Mouse (Mus musculus) lung, adult 2 months (tissue): ENCODE measurements around the gene Kif26b. TPM values are rescaled to one million over a fixed set of nuclear protein-coding genes. Genes with fewer than 3 reads are reported as not detected.

ENCODE experiments used
- DNase-seq: peaks from one replicate; pipeline ENCODE4 v3.0.0; 2022
- H3K4me1 ChIP-seq: fragments of 200-500 bp; 2 replicates; pipeline ENCODE4 v1.6.1; 2011; ENCODE audit warnings: low read length; ENCODE audit not compliant: control insufficient read depth, insufficient read depth
- H3K4me3 ChIP-seq: fragments of 200-500 bp; replicated peaks from 2 replicates; pipeline ENCODE3; 2011; ENCODE audit warnings: low read depth, mild to moderate bottlenecking, control low read depth, low read length; ENCODE audit errors: extremely low read depth
- CTCF ChIP-seq: fragments of 200-500 bp; IDR thresholded peaks from 2 replicates; pipeline ENCODE4 v1.5.1; 2011; ENCODE audit warnings: mild to moderate bottlenecking, low read length, control low read depth; ENCODE audit not compliant: insufficient read depth
- POLR2A ChIP-seq: fragments of 200-500 bp; IDR thresholded peaks from 2 replicates; pipeline ENCODE4 v1.6.1; 2011; ENCODE audit warnings: low read depth, mild to moderate bottlenecking, control low read depth, low read length, borderline replicate concordance; ENCODE audit errors: extremely low read depth
- WGBS: fragments of 180-500 bp; shearing (Covaris S2); methylation state at CpG from one replicate; pipeline ENCODE4 v1.1.7; 2018; 5-methylcytosine and 5-hydroxymethylcytosine counted together
- polyA plus RNA-seq: library from polyadenylated mRNA; depleted of rRNA; stranded (reverse); fragments of >200 nt; gene quantifications from 2 replicates; pipeline ENCODE4 v1.2.3, GENCODE M21; 2012

Kif26b gene
- polyA plus RNA-seq, 1 experiment: 3.6 TPM

- no peaks in the 10 kb centered on the region for H3K4me1 ChIP-seq
- TF ChIP-seq CTCF (no peak), POLR2A (no peak)
- 66% methylated on average over 9 of the region's 9 CpGs for WGBS
- H3K4me3 ChIP-seq: no peak overlapping the region
- no peak for DNase-seq
These were observed 204.1 kb downstream of the Kif26b start for GRCm38 (mm10) chr1:178733035-178733434.

GRCm38 (mm10) chr1:178734576-178734975 lies 205.7 kb downstream of the Kif26b start:
- Histone ChIP-seq H3K4me1 (no peaks in the 10 kb centered on the region), H3K4me3 (no peak overlapping the region)
- no peak for TF ChIP-seq POLR2A
- TF ChIP-seq CTCF: no peak
- WGBS: 72% methylated on average over 4 of the region's 4 CpGs
- DNase-seq: no peak

GRCm38 (mm10) chr1:178736931-178737330 lies 208.0 kb downstream of the Kif26b start:
- H3K4me3 ChIP-seq: no peak overlapping the region
- no peaks in the 10 kb centered on the region for H3K4me1 ChIP-seq
- no peak for DNase-seq
- WGBS: 81% methylated on average over 2 of the region's 2 CpGs
- TF ChIP-seq CTCF: no peak
- no peak for TF ChIP-seq POLR2A

- H3K4me3 ChIP-seq: no peak overlapping the region
- no peaks in the 10 kb centered on the region for H3K4me1 ChIP-seq
- DNase-seq: no peak
- WGBS: 86% methylated on average over 5 of the region's 5 CpGs
- TF ChIP-seq CTCF (no peak), POLR2A (no peak)
These were observed 214.9 kb downstream of the Kif26b start for GRCm38 (mm10) chr1:178743820-178744219.

GRCm38 (mm10) chr1:178744526-178744925 lies 215.6 kb downstream of the Kif26b start:
- DNase-seq: no peak
- Histone ChIP-seq H3K4me3 (no peak overlapping the region), H3K4me1 (no peaks in the 10 kb centered on the region)
- TF ChIP-seq CTCF: no peak
- WGBS: 72% methylated on average over 7 of the region's 7 CpGs

- DNase-seq: no peak
- TF ChIP-seq POLR2A: no peak
- no peak for TF ChIP-seq CTCF
- H3K4me1 ChIP-seq: no peaks in the 10 kb centered on the region
- no peak overlapping the region for H3K4me3 ChIP-seq
- WGBS: 79% methylated on average over 6 of the region's 6 CpGs
These were observed 216.0 kb downstream of the Kif26b start for GRCm38 (mm10) chr1:178744961-178745360.

- Histone ChIP-seq H3K4me1 (no peaks in the 10 kb centered on the region), H3K4me3 (no peak overlapping the region)
- WGBS: 71% methylated on average over 6 of the region's 6 CpGs
- DNase-seq: no peak
- TF ChIP-seq POLR2A: no peak
- no peak for TF ChIP-seq CTCF
These were observed 216.5 kb downstream of the Kif26b start for GRCm38 (mm10) chr1:178745471-178745870.

- H3K4me1 ChIP-seq: no peaks in the 10 kb centered on the region
- 78% methylated on average over 13 of the region's 13 CpGs for WGBS
- no peak overlapping the region for H3K4me3 ChIP-seq
- no peak for DNase-seq
- no peak for TF ChIP-seq CTCF
- TF ChIP-seq POLR2A: no peak
These were observed 218.6 kb downstream of the Kif26b start for GRCm38 (mm10) chr1:178747279-178748221.

GRCm38 (mm10) chr1:178748222-178748600 lies 219.3 kb downstream of the Kif26b start:
- Histone ChIP-seq H3K4me1 (no peaks in the 10 kb centered on the region), H3K4me3 (no peak overlapping the region)
- DNase-seq: no peak
- TF ChIP-seq POLR2A: no peak
- TF ChIP-seq CTCF: no peak
- WGBS: 71% methylated on average over 7 of the region's 7 CpGs

- Histone ChIP-seq H3K4me3 (no peak overlapping the region), H3K4me1 (no peaks in the 10 kb centered on the region)
- no peak for DNase-seq
- no peak for TF ChIP-seq POLR2A
- TF ChIP-seq CTCF: no peak
- 86% methylated on average over 1 of the region's 1 CpGs for WGBS
These were observed 219.7 kb downstream of the Kif26b start for GRCm38 (mm10) chr1:178748617-178749016.
